Mouse (Mus musculus): ENCODE data around the gene Auts2. TPM values are rescaled to one million over a fixed set of nuclear protein-coding genes. Genes with fewer than 3 reads are reported as not detected.

The Auts2 gene
- polyA plus RNA-seq, 1 experiment, result not detected

- TF ChIP-seq GATA1 (IDR thresholded peaks at IDR 0.05; ENCODE audit: low read length), result no peak
Observed at GRCm38 (mm10) chr5:132437478-132437877, 105.7 kb downstream of the Auts2 start.

- no peak for TF ChIP-seq GATA1 (IDR thresholded peaks at IDR 0.05; ENCODE audit: low read length)
Observed at GRCm38 (mm10) chr5:132436901-132437300, 106.2 kb downstream of the Auts2 start.

- TF ChIP-seq GATA1 (IDR thresholded peaks at IDR 0.05; ENCODE audit: low read length), result no peak
Observed at GRCm38 (mm10) chr5:132436473-132436872, 106.7 kb downstream of the Auts2 start.

GRCm38 (mm10) chr5:132435401-132435800 lies 107.7 kb downstream of the Auts2 start:
- no peak for TF ChIP-seq GATA1 (IDR thresholded peaks at IDR 0.05; ENCODE audit: low read length)

- no peak for TF ChIP-seq GATA1 (IDR thresholded peaks at IDR 0.05; ENCODE audit: low read length)
Observed at GRCm38 (mm10) chr5:132433377-132434115, 109.6 kb downstream of the Auts2 start.

- no peak for TF ChIP-seq GATA1 (IDR thresholded peaks at IDR 0.05; ENCODE audit: low read length)
Observed at GRCm38 (mm10) chr5:132429363-132429762, 113.8 kb downstream of the Auts2 start.

GRCm38 (mm10) chr5:132426342-132426741 lies 116.8 kb downstream of the Auts2 start:
- TF ChIP-seq GATA1 (IDR thresholded peaks at IDR 0.05; ENCODE audit: low read length), result no peak

- TF ChIP-seq GATA1 (IDR thresholded peaks at IDR 0.05; ENCODE audit: low read length), result no peak
Observed at GRCm38 (mm10) chr5:132425792-132426309, 117.3 kb downstream of the Auts2 start.

- no peak for TF ChIP-seq GATA1 (IDR thresholded peaks at IDR 0.05; ENCODE audit: low read length)
Observed at GRCm38 (mm10) chr5:132410338-132410852, 132.7 kb downstream of the Auts2 start.

GRCm38 (mm10) chr5:132408892-132409575 lies 134.1 kb downstream of the Auts2 start:
- no peak for TF ChIP-seq GATA1 (IDR thresholded peaks at IDR 0.05; ENCODE audit: low read length)

GRCm38 (mm10) chr5:132400556-132400955 lies 142.6 kb downstream of the Auts2 start:
- no peak for TF ChIP-seq GATA1 (IDR thresholded peaks at IDR 0.05; ENCODE audit: low read length)

GRCm38 (mm10) chr5:132399486-132399885 lies 143.7 kb downstream of the Auts2 start:
- TF ChIP-seq GATA1 (IDR thresholded peaks at IDR 0.05; ENCODE audit: low read length), result no peak

GRCm38 (mm10) chr5:132395922-132396321 lies 147.2 kb downstream of the Auts2 start:
- peak; percentile 38 for TF ChIP-seq GATA1 (IDR thresholded peaks at IDR 0.05; ENCODE audit: low read length)

- TF ChIP-seq GATA1 (IDR thresholded peaks at IDR 0.05; ENCODE audit: low read length), result no peak
Observed at GRCm38 (mm10) chr5:132394800-132395575, 148.2 kb downstream of the Auts2 start.
